Mouse (Mus musculus): Measurements from ENCODE around the gene Plxna1. TPM values are rescaled to one million over a fixed set of nuclear protein-coding genes. Genes with fewer than 3 reads are reported as not detected.

The Plxna1 gene
- polyA plus RNA-seq, 2 experiments from 2014 or later = 0.52 to 0.99 TPM

- no peak for ATAC-seq
These were observed 81.9 kb downstream of the Plxna1 start for GRCm38 (mm10) chr6:89280555-89280954.

GRCm38 (mm10) chr6:89271731-89272475 is 90.5 kb downstream of the Plxna1 start:
- ATAC-seq = peak; percentile 43

- ATAC-seq = no peak
These were observed 95.2 kb downstream of the Plxna1 start for GRCm38 (mm10) chr6:89267181-89267580.

Other genes starting within 250 kb of the Plxna1 start
- 1 to 10 TPM; 2.3 to 3.3 TPM for gene Chchd6, start 233.0 kb upstream of the Plxna1 start, polyA plus RNA-seq (2017; shearing (Covaris generic))